Mouse (Mus musculus): ENCODE results near the gene Mrpl23. TPM values are rescaled to one million over a fixed set of nuclear protein-coding genes. Genes with fewer than 3 reads are reported as not detected.

Mrpl23 gene
- total RNA-seq (2021) = 1 to 10 TPM; 3.1 to 5.9 TPM
- long read RNA-seq, experiment 1, transcript Mrpl23-201 (5 exons, 692 nt) = major isoform, 14 of 16 reads
- long read RNA-seq, experiment 1, partial matches to known transcripts = 1 of 16 reads
- long read RNA-seq, experiment 1, other reads (novel, unspliced or antisense) = 1 of 16 reads
- long read RNA-seq, experiment 2, transcript Mrpl23-201 (5 exons, 692 nt) = major isoform, 30 of 35 reads
- long read RNA-seq, experiment 2, partial matches to known transcripts = 3 of 35 reads
- long read RNA-seq, experiment 2, other reads (novel, unspliced or antisense) = 2 of 35 reads

DNA sequence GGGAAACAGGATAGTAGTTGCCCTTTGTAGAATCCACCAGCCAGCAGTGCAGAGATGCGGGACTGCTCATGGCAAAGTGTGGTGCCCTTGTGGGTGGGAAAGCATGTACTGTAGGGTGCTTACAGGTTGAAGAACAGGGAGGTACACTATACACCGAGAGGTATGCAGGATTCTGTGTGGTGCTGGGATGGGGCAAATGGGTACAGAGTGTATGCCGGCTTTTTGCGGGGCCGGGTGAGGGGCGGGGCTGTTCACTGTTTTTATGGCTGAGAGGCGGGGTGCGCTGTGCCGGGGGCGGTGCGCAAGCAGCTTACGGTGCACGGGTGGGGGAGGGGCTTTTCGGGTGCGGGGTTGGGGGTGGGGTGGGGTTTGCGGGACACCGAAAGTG, at the start of gene Mrpl23:
Gene Mrpl23, plus strand, starts transcription at position 16 of the 388 bp plus-strand sequence.
- no peak for DNase-seq (ENCODE audit: low spot score in 2 of 2)

DNA sequence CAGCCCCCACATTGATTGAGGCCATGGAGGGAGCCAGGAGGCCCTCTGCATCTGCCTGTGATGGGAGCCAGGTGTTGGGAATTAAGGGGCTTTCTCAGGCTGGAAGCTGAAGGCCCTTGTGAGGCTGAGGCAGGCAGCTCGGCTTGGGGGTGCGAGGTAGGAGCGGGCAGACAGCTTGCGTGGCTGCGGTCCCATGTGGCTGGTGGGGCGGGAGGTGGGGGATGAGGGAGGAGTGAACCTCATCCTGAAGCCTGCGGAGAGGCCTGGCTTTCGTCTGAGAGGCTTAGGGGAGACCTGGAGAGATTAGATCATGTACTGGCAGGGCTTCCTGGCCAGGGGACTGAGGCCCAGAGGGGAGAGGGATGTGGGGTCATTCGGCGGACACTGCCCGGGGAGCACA, 49.4 kb upstream of the Mrpl23 start:
- DNase-seq (ENCODE audit: low spot score in 2 of 2) = no peak

- DNase-seq (ENCODE audit: low spot score in 2 of 2) = no peak
These were observed 47.7 kb upstream of the Mrpl23 start for GRCm38 (mm10) chr7:142484780-142485179.

DNA sequence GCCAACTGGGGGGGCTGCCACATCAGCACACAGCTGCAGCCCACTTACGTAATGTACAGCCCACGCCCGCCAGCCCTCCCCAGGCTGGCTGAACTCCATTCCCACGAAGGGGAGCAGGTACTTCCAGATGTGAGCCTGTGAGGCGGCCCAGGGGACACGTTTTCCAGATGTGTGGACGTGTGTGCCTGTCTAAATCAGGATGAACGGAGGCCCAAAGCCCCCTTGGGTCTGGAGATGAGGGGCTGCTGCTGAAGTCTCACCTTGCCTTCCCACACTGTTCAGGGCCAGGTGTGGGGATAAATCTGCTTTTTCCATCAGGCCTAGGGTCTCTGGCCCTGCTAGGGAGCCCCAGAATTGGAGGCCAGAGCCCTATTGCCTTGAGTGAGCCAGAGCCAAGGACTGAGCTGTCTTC, 45.7 kb upstream of the Mrpl23 start:
- no peak for DNase-seq (ENCODE audit: low spot score in 2 of 2)

- peak in 1 of 2 experiments; percentile 19 for DNase-seq (ENCODE audit: low spot score in 2 of 2)
These were observed 45.1 kb upstream of the Mrpl23 start for GRCm38 (mm10) chr7:142487341-142487859.

- DNase-seq (ENCODE audit: low spot score in 2 of 2) = no peak
These were observed 44.4 kb upstream of the Mrpl23 start for GRCm38 (mm10) chr7:142488053-142488452.

DNA sequence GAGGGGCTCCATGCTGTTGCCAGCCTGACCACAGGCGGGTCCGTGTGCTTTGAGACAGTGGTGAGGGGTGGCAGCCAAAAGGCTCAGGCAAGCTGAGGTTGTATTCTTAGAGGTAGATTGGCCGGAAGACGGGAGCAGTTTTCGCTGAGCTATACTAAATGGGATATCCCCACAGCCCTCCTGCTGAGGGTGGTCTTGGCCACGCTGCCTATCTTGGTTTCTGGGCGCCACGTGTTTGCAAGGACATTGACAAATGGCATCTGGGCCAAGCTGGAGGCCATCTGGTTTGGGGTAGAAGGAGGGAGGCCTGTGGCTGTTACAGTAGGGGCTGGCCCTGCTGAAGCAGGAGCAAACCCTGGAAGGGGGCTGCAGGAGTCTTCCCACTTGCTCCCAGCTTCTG, 39.0 kb upstream of the Mrpl23 start:
- DNase-seq (ENCODE audit: low spot score in 2 of 2) = no peak

DNA sequence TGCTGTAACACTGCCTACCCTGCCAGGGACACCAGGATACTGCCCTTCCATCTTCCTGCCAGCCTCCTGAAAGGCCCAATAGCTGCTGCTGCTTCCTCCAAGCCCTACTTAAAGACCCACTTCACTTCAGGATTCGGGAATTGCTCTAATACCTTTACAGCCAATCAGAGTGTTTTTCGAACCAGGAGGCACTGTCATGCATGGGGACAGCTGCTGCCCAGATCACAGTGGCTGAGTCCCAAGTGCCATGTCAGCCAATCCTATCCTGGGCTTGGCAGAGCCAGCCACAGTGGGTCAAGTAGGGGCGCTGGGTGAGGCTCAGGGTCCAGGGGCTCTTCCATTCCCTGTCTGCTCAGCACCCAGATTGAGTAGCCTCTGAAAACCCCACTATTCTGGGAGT, 36.3 kb upstream of the Mrpl23 start:
- DNase-seq (ENCODE audit: low spot score in 2 of 2) = no peak

DNA sequence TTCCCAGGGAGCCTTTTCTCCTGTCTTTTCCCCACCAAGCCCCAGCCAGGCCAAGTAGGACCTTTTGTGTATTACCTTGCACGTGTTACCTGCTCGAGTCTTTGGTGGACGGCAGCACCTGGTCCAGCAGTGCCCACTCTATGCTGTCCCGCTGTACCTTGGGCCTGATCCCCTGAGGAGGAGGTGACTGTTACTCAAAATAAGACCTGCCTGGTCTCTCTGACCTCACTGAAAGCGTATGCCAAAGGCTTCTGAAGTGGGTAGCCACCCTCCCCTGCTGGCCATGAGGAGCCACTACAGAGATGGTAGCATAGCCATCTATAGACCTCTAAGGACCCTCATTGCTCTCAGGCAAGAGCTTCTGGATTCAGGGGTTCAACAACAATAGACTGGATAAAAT, 35.7 kb upstream of the Mrpl23 start:
- DNase-seq (ENCODE audit: low spot score in 2 of 2) = no peak

GRCm38 (mm10) chr7:142497775-142498174, 34.7 kb upstream of the Mrpl23 start:
- peak in 1 of 2 experiments; percentile 20 for DNase-seq (ENCODE audit: low spot score in 2 of 2)

GRCm38 (mm10) chr7:142498575-142498974, 33.9 kb upstream of the Mrpl23 start, which contains the start of gene Tnnt3:
Gene Tnnt3 (plus strand): TSS chr7:142498836.
- DNase-seq (ENCODE audit: low spot score in 2 of 2) = no peak

GRCm38 (mm10) chr7:142499010-142499721, 33.3 kb upstream of the Mrpl23 start:
- no peak for DNase-seq (ENCODE audit: low spot score in 2 of 2)

DNA sequence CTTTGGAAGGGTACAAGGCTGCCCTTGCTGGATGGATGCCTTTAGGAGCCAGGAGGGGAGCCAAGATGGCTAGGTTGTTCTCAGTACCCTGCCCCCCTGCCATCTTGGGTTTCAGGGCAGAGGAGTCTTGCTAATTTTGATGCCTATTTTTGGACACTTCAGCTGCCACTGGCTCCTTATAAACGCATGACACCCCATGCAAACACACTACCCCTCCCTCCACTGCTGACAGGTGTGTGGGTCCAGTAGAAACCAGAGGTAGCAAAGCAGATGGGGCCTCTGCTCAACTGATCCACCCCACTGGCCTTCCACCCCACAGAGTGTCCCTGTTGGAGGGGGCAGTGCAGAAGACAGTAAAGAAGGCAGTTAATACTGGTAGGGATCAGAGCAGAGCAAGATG, 32.5 kb upstream of the Mrpl23 start:
- no peak for DNase-seq (ENCODE audit: low spot score in 2 of 2)

- no peak for DNase-seq (ENCODE audit: low spot score in 2 of 2)
These were observed 29.3 kb upstream of the Mrpl23 start for GRCm38 (mm10) chr7:142503206-142503605.

GRCm38 (mm10) chr7:142505942-142506341, 26.5 kb upstream of the Mrpl23 start:
- no peak for DNase-seq (ENCODE audit: low spot score in 2 of 2)

DNA sequence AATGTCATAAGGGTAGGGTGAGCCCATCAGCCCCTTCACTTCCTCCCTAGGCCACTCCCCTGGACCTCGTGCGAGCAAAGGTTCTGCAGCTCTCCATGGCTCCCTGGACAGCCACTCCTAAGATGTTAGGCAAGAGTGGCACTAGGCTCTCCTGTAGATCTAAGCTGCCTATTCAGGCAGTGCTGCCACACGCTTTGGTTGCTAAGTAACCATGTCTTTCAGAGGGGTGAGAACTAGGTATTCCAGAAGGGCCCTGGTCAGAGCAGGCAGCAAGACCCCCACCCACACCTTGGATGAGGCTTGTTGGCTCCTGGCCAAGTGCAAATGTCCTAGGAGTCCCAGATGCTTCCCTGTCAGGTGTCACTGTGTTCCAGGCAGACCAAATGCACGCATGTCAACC, 26.0 kb upstream of the Mrpl23 start:
- DNase-seq (ENCODE audit: low spot score in 2 of 2) = no peak

- no peak for DNase-seq (ENCODE audit: low spot score in 2 of 2)
These were observed 25.0 kb upstream of the Mrpl23 start for GRCm38 (mm10) chr7:142507453-142507852.

GRCm38 (mm10) chr7:142509518-142509917, 23.0 kb upstream of the Mrpl23 start:
- DNase-seq (ENCODE audit: low spot score in 2 of 2) = no peak

DNA sequence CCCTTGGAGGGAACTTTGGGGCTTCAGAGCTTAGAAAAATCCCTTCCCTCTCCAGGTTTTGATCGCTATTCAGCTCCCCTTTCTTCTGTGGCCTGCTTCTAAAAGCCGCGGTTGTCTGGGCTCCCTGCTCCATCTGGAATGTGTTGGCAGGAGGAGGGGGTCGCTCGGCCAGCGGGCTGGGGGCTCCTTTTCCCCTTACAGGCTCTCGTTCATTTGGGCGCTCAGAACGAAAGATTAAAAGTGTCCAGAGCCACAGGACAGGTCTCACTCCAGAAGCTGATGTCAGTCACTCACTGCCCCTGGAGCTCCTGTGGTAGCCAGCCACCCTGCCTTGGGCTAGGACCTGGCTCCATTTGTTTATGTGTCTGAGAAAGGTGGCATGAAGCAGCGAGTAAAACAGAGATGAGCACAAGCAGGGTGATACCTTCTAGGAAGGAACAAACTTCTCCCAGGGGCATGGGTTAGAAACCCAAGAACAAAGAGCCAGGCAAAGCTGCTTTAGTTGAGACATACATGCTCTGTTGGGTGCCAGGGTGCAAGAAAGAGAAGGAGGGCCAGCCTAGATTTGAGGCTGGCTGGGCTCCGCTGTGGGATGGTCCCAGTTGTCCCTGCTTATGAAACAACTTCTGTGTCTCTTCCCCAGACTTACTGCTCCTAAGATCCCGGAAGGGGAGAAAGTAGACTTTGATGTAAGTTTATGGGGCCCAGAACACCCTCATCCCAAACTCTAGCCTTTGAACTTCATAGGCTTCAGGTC, 22.3 kb upstream of the Mrpl23 start:
- DNase-seq (ENCODE audit: low spot score in 2 of 2) = no peak

GRCm38 (mm10) chr7:142514048-142514447, 18.4 kb upstream of the Mrpl23 start:
- no peak for DNase-seq (ENCODE audit: low spot score in 2 of 2)

- DNase-seq (ENCODE audit: low spot score in 2 of 2) = no peak
These were observed 16.1 kb upstream of the Mrpl23 start for GRCm38 (mm10) chr7:142516221-142516978.

All from left cerebral cortex, adult 18-20 months (tissue).